Mouse (Mus musculus) lung, embryonic 16.5 days (tissue): ENCODE measurements around the gene Spata33. TPM values are rescaled to one million over a fixed set of nuclear protein-coding genes. Genes with fewer than 3 reads are reported as not detected.

Experiments
- ATAC-seq: fragments of 200-750 bp; cut with Nextera tagmentation; 2 replicates; pipeline ENCODE4 v1.8.0; 2017; ENCODE audit warnings: low read depth, mild to moderate bottlenecking, moderate library complexity
- H3K27ac ChIP-seq: fragments of 300-500 bp; sonication (generic); 2 replicates; pipeline ENCODE4 v1.5.1; 2014; ENCODE audit warnings: mild to moderate bottlenecking, control low read depth, low read length
- H3K27me3 ChIP-seq: fragments of 300-500 bp; sonication (generic); 2 replicates; pipeline ENCODE4 v1.6.1; 2014; ENCODE audit warnings: low read depth, low read length, mixed read lengths; ENCODE audit not compliant: control insufficient read depth, insufficient read depth
- H3K36me3 ChIP-seq: fragments of 300-500 bp; sonication (generic); 2 replicates; pipeline ENCODE4 v1.6.1; 2014; ENCODE audit warnings: low read length; ENCODE audit not compliant: control insufficient read depth, insufficient read depth
- H3K4me1 ChIP-seq: fragments of 300-500 bp; sonication (generic); replicated peaks from 2 replicates; pipeline ENCODE4 v1.6.1; 2014; ENCODE audit warnings: low read length, mixed read lengths; ENCODE audit not compliant: control insufficient read depth, insufficient read depth
- H3K4me2 ChIP-seq: fragments of 300-500 bp; sonication (generic); 2 replicates; pipeline ENCODE4 v1.6.1; 2014; ENCODE audit warnings: low read depth, low read length, control low read depth
- H3K4me3 ChIP-seq: fragments of 300-500 bp; sonication (generic); 2 replicates; pipeline ENCODE4 v1.5.1; 2014; ENCODE audit warnings: mild to moderate bottlenecking, low read length, control low read depth
- H3K9ac ChIP-seq: fragments of 300-500 bp; sonication (generic); 2 replicates; pipeline ENCODE4 v1.6.1; 2014; ENCODE audit warnings: low read length, control low read depth
- H3K9me3 ChIP-seq: fragments of 300-500 bp; sonication (generic); 2 replicates; pipeline ENCODE4 v1.6.1; 2016; ENCODE audit warnings: low read length; ENCODE audit not compliant: control insufficient read depth
- WGBS: fragments of 180-500 bp; shearing (Covaris S2); extraction: QIAGEN DNeasy Blood & Tissue Kit; methylation state at CpG from one replicate; pipeline ENCODE4 v1.1.7; 2014; 5-methylcytosine and 5-hydroxymethylcytosine counted together
- polyA plus RNA-seq: library from polyadenylated mRNA; unstranded; fragments of >200 nt; fragmentation: Nextera tagmentation; extraction: Ambion mirVana; gene quantifications from 2 replicates; pipeline ENCODE4 v1.2.1, GENCODE M21; 2015

Gene Spata33
- polyA plus RNA-seq, 1 experiment from 2014 or later: 6.7 TPM

DNA sequence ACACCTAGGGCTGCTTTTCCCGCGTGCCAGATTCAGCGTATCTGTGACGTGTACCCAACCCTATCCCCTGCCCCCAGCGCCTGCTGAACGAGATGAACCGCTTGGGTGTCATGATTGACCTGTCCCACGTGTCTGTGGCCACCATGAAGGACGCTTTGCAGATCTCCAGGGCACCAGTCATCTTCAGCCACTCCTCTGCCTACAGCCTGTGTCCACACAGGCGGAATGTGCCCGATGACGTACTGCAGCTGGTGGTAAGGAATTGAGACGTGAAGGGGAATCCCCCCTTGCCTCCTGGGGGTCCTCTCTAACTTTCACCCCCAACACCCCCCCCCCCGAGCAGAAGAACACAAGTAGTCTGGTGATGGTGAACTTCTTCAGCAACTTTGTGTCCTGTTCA, 12.8 kb upstream of the Spata33 start:
- Histone ChIP-seq H3K4me1 (0 out of 2 replicates have a peak, but pooled peaks cover 4% of the 10 kb centered on the region), H3K9ac (no peak overlapping the region), H3K36me3 (peaks cover 7% of the 10 kb centered on the region), H3K4me2 (no peak overlapping the region), H3K27me3 (no peaks in the 10 kb centered on the region), H3K27ac (no peak overlapping the region), H3K4me3 (no peak overlapping the region), H3K9me3 (no peaks in the 10 kb centered on the region)
- WGBS: 34% methylated on average over 14 of the region's 14 CpGs
- peak; percentile 64 for ATAC-seq

DNA sequence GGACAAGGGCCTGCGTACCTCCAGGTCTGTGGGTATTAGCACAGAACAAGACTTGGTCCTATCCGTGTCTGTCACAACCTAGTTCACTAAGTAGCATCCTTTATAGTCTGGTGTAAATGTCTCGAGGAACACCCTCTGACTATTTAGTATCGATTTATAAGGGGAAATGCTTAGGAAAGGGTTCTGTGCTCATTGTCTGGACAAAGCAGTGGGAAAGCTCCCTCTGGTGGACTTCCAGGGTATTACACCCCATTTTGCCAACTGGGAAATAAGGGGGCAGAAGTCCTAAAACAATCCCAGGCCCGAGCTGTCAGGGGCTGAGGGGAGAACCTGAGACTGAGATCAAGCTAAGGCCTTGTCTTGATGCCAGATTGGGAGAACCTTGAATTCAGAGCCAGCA, 10.3 kb upstream of the Spata33 start:
- no peak for ATAC-seq
- WGBS: 25% methylated on average over 5 of the region's 5 CpGs

DNA sequence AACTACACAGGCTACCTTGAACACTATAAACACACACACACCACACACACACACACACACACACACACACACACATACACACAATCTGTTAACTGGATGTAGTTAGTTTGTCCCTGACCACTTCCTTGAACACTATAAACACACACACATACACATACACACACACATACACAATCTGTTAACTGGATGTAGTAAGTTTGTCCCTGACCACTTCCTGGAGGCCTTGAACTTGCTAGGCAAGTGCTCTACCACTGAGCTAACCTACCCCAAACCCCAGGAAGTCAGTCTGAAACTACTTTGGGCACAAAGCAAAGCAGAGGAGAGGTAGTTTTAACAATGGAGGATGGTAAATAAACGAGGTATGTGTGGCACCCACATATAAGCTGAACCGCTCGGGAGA, 9.1 kb upstream of the Spata33 start:
- Histone ChIP-seq H3K9me3 (no peaks in the 10 kb centered on the region), H3K4me1 (0 out of 2 replicates have a peak, but pooled peaks cover 4% of the 10 kb centered on the region), H3K4me2 (no peak overlapping the region), H3K27me3 (no peaks in the 10 kb centered on the region), H3K9ac (no peak overlapping the region), H3K4me3 (no peak overlapping the region), H3K27ac (no peak overlapping the region), H3K36me3 (peaks cover 22% of the 10 kb centered on the region)
- 79% methylated on average over 3 of the region's 3 CpGs for WGBS
- no peak for ATAC-seq

More for the DNA sequence above, 10.3 kb upstream of the Spata33 start:
- Histone ChIP-seq H3K27me3 (no peaks in the 10 kb centered on the region), H3K27ac (no peak overlapping the region), H3K9ac (no peak overlapping the region), H3K4me1 (0 out of 2 replicates have a peak, but pooled peaks cover 4% of the 10 kb centered on the region), H3K9me3 (no peaks in the 10 kb centered on the region), H3K36me3 (peaks cover 18% of the 10 kb centered on the region), H3K4me2 (no peak overlapping the region), H3K4me3 (no peak overlapping the region)

DNA sequence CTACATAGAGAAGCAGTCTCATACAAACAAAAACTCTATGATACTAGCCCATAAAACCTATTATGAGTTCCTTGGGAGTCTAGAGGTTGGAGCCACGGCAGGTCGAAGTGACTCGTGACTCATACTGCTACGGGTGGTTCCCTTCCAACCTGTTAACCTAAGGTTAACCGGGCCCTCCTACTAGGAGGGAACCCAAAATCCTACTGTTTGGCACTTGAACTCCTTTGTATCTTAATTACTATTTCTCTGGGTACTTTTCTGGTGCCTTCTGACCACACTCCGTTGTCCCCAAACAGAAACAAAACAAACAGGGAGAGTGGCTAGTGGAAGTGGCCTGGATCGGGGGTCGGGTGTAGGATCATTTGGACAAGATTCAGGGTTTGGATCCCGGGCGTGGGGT, 756 bp upstream of the Spata33 start:
- peaks cover 13% of the 10 kb centered on the region for H3K4me1 ChIP-seq
- H3K4me3 ChIP-seq: peak overlapping the region; percentile 92
- H3K9me3 ChIP-seq: no peaks in the 10 kb centered on the region
- H3K27me3 ChIP-seq: no peaks in the 10 kb centered on the region
- WGBS: 36% methylated on average over 10 of the region's 10 CpGs
- H3K27ac ChIP-seq: 0 out of 2 replicates have a peak overlapping the region, but pooled peaks have one; percentile 24
- no peak for ATAC-seq
- peaks cover 17% of the 10 kb centered on the region for H3K36me3 ChIP-seq
- H3K4me2 ChIP-seq: peak overlapping the region; percentile 88
- peak overlapping the region; percentile 98 for H3K9ac ChIP-seq

DNA sequence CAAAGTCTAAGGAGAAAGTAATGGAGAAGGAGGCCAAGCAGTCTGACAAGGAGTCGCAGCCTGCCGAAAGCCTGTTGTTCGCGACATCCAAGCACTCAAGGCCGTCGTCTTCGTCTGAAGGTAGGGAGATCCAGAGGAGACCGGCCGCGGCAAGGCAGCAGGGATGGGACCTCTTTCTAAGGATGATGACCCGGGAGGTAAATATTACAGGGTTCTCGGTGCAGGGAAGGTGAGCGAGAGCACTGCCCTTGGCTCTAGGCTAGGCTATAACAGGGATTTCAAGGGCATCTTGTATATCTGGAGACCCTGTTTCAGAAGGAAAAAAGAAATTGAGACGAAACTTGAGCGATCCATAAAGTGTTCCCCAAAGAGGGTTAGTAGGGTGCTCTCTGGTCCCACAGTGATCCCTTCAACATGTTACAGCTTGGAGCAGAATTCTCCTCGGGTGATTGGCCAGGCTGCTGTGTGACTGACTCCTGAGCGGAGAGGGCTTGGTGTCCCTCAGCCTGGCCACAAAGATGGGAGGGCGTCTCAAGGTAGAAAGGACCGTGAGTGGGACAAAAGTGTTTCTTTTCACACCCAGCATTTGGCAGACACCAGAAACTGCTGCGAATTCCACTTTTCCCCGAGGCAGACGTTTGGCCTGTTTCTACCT, 613 bp downstream of the Spata33 start:
- Histone ChIP-seq H3K27ac (peak overlapping the region; percentile 35; the same call in 1 of the 2 replicates), H3K4me1 (peaks cover 13% of the 10 kb centered on the region), H3K27me3 (no peaks in the 10 kb centered on the region), H3K9me3 (no peaks in the 10 kb centered on the region), H3K4me2 (peak overlapping the region; percentile 88), H3K9ac (peak overlapping the region; percentile 98), H3K36me3 (peaks cover 9% of the 10 kb centered on the region), H3K4me3 (peak overlapping the region; percentile 92)
- 12% methylated on average over 22 of the region's 22 CpGs for WGBS
- ATAC-seq: peak; percentile 23

DNA sequence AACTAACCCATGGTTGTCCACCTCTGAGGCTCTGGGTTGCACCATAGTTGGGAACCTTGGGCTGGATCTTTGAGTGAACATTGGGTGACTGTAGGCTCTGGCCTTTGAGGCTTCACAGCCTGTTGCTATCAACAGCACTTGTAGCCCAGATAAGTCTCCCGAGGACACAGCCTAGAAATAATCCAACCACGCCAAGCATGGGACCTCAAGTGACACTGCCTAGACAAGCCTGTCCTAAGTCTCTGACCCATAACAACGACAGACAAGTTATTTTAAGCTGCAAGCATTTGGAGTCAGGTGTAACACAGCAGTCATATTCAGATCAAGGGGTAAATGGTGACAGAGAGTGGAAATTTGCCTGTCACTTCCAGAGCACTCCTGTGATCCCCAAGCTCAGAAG, 2.8 kb downstream of the Spata33 start:
- WGBS: 65% methylated on average over 3 of the region's 3 CpGs
- no peak overlapping the region for H3K27ac ChIP-seq
- peaks cover 13% of the 10 kb centered on the region for H3K4me1 ChIP-seq
- H3K9ac ChIP-seq: no peak overlapping the region
- no peak overlapping the region for H3K4me2 ChIP-seq
- no peaks in the 10 kb centered on the region for H3K27me3 ChIP-seq
- no peaks in the 10 kb centered on the region for H3K9me3 ChIP-seq
- no peak overlapping the region for H3K4me3 ChIP-seq
- H3K36me3 ChIP-seq: no peaks in the 10 kb centered on the region
- no peak for ATAC-seq

DNA sequence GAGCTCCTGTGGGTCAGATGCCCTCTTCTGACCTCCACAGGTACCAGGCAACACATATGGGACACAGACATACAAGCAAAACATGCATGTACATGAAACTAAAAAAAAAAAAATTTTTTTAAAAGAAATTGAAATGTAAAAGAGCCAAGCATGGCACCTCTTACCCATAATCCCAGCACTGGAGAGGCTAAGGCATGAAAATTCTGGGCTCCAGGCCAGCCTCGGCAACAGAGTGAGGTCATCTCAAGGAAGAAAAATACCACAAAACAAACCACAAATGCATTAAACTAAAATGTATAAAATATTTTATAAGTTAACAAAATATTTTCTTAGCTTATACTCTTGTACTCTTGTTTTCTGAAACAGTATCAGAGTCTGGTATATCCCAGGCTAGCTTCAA, 8.3 kb downstream of the Spata33 start:
- Histone ChIP-seq H3K36me3 (no peaks in the 10 kb centered on the region), H3K27me3 (no peaks in the 10 kb centered on the region), H3K9ac (no peak overlapping the region), H3K4me3 (no peak overlapping the region), H3K4me1 (peaks cover 5% of the 10 kb centered on the region; the same call in 1 of the 2 replicates), H3K27ac (no peak overlapping the region), H3K4me2 (no peak overlapping the region), H3K9me3 (no peaks in the 10 kb centered on the region)
- WGBS: 52% methylated on average over 1 of the region's 1 CpGs
- no peak for ATAC-seq

DNA sequence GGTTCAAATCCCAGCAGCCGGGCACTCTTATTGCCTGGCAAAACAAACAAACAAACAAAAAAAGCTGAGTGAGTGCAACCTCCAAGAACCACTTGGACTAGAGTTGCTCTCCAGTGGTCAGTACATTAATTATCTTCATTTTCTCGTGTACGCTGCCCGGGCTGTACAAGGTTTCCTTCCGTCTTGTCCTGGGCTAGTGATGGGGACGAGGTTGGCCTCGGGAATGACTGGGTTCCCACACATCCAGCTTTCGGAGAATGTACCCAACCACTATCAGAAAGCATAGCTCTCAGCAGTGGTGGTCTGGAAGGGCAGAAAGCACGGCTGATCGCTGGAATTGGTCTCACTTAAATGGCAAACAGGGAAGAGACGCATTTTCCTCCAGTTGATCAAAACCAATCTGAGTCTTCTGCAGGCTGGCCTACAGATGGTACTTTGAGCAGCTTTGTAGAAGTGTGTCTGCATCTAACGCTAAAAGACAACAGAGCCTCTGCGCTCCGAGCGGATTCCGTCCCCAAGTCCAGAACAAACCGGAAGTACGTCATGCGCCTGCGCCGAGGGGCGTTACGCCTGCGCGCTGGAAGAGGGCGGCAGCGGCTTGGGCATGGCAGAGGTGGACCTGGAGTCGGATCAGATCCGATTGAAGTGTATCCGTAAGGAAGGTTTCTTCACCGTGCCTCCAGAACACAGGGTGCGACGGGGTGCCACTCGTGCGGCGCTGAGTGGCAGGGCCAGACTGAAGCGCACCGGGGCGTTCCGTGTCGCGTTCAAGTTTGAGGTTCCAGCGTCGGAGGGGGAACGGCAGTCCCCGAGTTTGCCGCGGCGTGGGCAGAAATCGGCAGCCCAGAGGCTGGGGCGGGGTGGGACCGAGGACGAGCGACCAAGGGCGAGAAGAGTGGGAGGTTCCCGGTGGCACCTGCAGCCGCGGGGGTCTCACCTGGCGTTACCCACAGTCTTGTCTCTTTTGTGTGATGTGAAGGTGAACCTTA, 11.9 kb downstream of the Spata33 start, which contains the start of gene Cdk10:
Gene Cdk10, plus strand, starts transcription at position 565 of the 989 bp plus-strand sequence.
- Histone ChIP-seq H3K4me2 (peak within 1 kb of the TSS; percentile 78), H3K27ac (peak within 1 kb of the TSS; percentile 83), H3K27me3 (no peaks in the 10 kb centered on the region), H3K4me1 (peaks cover 5% of the 10 kb centered on the region; the same call in 1 of the 2 replicates), H3K9me3 (no peaks in the 10 kb centered on the region), H3K9ac (peak within 1 kb of the TSS; percentile 96), H3K4me3 (peak within 1 kb of the TSS; percentile 74), H3K36me3 (peaks cover 3% of the 10 kb centered on the region; the same call in 1 of the 2 replicates)
- 2% methylated on average over 59 of the region's 59 CpGs for WGBS
- peak; percentile 92 for ATAC-seq

DNA sequence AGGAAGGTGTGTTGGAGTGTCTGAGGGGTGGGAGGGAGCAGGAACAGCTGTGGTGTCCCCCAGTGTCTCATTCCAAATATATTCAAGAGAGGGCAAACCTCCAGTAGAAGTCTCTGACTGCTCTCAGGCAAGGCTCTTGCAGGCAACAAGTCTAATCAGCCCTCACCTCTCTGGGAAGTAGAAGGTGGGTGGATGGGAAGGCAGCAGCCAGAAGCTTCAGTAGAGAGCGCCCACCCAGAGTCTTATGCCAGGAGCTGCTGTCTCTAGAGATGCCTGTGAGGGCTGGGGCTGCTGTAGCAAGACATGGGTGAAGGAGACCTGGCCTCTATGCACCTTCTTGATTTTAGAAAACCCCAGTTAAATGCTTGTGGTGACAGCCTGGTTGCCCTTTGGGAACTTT, 15.8 kb downstream of the Spata33 start:
- Histone ChIP-seq H3K27ac (no peak overlapping the region), H3K27me3 (no peaks in the 10 kb centered on the region), H3K36me3 (peaks cover 3% of the 10 kb centered on the region; the same call in 1 of the 2 replicates), H3K4me3 (no peak overlapping the region), H3K4me1 (peaks cover 5% of the 10 kb centered on the region; the same call in 1 of the 2 replicates), H3K9ac (no peak overlapping the region), H3K9me3 (no peaks in the 10 kb centered on the region), H3K4me2 (no peak overlapping the region)
- ATAC-seq: no peak
- 83% methylated on average over 1 of the region's 1 CpGs for WGBS
